Mouse (Mus musculus) cerebellum, postnatal 25 days (tissue): ENCODE results near the gene Npr1.

Experiments
- DNase-seq, 2 experiments: peaks; one replicate each; pipeline ENCODE4 v3.0.0; 2021; ENCODE audit warnings: mixed read lengths in 2 of 2

Npr1 gene

DNA sequence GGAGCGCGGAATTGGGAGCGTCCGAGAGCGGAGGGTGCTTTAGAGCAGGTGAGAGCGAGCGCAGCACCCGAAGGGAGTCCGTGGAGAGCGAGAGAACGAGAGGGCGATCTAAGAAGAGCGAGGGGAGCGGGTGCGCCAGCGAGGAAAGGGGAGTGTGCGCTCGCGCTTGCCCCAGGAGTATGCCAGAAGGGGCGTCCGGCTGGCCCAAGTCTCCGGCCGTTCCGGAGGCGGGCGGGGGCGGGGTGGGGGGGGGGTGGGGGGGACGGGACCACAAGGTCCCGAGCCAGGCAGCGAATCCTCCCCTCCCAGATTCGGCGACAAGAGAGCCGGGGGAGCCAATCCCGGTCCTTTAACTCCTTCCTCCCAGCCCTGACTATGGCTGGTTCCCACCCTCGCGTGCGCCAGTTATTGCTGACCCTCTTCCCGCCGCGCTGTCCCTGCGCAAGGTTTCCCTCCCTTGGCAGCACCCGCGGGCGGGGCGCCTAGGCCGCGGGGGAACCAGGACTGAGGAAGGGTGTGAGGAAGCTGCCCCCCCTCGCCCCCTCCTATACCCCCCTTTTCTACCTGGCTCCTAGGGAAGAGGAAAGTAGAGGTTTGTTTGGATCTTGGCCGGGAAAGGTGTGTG is at the start of gene Npr1:
TSS of gene Npr1 (minus strand) at position 181 of the 625 bp plus-strand sequence.
- peak in 1 of 2 experiments; percentile 40 for DNase-seq

DNA sequence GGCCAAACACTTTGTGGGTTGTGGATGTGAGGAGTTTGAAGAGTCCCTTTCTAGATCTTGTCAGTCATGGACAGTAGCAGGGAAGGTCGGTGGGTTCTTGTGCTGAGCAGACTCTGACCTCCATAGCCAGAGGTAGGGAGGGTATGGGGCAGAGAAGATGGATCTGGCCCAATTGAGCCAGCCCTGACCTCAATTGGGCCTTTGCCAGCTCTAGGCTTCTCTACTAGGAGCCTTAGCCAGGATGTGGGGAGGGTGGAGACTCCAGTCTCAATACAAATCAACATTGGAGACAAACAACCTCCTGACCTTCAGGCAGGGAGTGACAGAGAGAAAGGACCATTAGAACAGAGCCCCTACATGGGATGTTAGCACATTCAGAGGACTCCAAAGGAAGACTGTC is 49.6 kb upstream of the Npr1 start:
- no peak for DNase-seq

DNA sequence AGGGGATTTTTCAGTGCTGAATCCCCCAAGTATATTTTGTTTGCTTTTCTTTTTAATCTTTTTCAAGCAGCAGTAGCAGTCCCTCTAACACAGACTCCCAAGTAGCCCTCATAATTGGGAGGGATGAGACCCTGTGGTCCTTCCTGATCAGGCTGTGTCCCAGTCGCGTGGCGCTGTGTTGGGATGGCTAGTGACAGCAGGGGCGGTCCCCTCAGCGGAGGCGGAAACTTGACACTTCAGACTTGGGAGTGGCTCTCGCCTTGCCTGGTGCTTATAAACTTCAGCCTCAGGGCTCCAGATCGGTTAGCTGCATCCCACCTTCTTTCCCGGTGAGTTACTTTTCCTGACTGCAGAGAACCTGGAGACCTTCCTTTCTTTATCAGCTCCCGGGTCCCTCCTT is 49.0 kb upstream of the Npr1 start:
- DNase-seq: peak in 1 of 2 experiments; percentile 49

DNA sequence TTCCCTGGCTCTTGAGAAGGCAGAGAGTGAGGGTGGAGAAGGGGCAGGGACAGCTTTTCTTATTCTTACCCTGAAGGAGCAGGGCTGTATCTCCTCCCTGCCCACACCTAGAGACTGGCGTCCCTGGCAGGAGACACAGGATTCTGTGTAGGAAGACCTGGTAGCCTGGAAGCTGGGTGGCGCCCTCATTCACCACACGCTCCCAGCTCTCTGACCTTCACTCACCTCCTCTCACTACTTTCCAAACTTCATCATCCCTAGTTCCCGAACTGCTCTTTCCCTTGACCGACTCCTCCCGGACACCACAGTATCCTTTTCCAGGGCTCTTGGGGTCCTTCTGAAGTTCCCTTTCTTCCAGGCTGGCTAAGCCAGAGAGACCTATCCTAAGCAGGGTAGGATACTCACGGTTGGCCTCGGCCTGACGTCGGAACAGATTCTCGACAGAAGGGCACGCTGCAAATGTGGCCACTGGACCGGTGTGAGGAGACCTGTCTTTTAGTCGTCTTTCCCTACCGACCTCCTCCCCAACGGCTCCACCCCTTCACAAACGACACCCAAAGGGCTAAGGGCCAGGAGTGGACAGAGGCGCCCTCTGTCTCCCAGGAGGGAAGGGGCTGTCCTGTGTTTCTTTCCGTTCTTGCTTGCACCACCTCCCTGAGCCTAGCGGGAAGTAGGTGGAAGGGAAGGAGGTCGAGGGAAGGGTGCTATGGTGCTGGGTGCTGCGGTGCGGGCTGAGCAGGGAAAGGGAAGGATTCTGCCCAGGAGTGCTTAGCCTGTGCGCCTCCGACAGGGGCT is 48.3 kb upstream of the Npr1 start, which contains the start of the genes S100a1 and S100a13:
TSS of gene S100a1 (minus strand) at position 597 of the 795 bp plus-strand sequence.
TSS of gene S100a13 (plus strand) at position 640 of the 795 bp plus-strand sequence.
- peak; percentile 46 to 61 for DNase-seq

DNA sequence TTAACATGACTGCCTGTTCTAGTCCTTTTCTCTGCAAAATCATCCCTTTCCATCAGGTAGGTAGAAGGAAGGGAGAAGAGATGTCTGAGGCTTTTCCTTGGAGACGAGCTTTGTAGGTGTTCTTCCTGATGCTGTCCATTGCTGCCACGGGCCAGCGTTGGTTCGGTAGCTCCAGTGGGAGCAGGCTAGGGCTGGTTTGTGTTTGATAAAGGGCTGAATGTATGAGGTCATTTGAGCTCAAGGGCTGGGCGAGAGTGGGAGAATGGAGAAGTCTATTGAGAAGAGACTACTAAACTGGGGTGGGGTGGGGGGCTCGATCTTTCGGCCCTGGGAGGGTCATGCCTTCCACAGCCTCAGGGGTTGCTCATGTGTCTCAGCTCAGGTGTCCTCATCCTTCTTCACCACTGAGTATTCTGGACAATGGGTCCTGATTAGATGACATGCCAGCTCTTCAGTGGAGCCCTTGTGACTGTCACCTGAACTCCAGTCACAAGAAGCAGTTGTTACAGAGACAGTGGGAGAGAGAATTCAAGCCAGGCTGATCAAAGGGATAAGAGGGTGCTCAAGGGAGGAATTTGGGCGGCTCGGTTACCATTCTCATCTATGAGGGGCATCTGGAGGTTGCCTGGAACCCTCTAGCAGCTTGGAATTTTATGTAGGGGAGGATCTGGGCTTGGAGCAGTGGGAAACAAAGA is 47.4 kb upstream of the Npr1 start:
- DNase-seq: no peak

DNA sequence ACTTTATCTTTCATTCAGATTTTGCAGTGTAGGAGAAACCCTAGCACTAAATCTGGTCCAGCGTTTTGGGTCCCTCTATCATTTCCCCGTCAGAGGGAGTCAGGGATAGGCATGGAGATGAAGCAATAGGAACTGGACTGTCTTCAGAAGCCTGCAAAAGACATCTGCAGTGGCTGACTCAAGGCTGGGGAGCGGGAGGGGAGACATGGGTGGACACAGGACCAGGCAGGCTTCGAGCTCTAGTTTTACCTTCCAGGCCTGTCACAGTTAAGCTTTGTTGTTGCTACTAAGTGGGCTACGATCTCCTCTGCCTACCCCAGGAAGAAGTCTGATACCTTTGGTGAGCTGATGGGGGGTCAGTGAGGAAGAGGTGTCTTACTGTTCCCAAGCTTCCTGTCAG is 46.6 kb upstream of the Npr1 start:
- DNase-seq: no peak

DNA sequence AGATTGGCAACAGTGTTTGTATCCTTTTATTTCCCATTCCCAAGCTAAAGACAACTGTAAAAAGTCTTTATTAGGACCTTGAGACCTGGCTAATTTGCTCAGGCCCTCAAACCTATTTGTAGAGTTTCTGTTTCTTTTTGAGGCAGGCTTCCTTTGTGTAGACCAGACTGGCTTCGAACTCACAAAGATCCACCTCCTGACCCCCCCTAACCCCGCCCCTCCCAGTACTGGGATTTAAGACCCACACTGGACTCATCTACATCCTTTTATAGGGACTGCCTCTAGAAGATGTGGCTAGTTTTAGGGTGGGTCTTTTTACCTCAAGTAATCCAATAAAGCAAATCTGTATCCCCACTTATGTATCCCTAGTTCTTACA is 44.1 kb upstream of the Npr1 start:
- DNase-seq: no peak

DNA sequence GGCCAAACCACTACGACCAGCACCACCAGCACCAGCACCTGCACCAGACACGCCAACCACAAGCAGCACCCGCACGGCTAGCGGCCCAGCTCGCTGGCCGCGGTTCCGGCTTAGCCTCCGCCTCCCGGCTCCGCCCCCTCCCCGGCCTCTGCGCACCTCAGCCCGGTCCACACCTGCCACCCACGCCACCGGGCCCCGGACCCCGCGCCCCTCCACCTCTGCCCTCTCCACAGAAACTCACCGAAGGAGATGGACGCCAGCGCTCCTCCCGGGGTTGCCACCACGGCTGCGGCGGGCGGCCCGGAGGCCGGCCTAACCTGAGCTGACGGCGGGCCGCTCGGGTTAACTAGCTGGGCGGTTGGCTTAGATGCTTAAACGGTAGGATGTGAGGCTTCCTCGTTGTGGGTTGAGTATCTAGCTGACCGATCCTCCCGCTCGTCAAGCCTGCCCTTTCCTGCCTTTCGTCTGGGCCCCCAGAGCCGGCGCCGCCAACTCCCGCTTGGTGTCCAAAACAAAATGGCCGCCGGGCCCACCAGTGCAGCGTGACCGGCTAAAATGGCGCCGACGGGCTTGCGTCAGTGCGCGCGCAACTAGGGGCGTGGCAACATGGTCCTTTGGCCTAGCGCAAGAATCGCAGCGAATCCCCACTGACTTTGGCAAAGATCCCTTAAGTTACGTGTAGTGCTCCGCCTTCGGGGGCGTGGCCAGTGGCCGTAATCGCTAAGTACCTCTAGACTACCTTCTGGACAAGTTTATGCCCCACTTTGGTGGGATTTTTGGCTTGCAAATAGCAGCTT is 43.5 kb upstream of the Npr1 start, which contains the start of gene Chtop:
TSS of gene Chtop (minus strand) at position 549 of the 797 bp plus-strand sequence.
- peak; percentile 99 to 100 for DNase-seq

DNA sequence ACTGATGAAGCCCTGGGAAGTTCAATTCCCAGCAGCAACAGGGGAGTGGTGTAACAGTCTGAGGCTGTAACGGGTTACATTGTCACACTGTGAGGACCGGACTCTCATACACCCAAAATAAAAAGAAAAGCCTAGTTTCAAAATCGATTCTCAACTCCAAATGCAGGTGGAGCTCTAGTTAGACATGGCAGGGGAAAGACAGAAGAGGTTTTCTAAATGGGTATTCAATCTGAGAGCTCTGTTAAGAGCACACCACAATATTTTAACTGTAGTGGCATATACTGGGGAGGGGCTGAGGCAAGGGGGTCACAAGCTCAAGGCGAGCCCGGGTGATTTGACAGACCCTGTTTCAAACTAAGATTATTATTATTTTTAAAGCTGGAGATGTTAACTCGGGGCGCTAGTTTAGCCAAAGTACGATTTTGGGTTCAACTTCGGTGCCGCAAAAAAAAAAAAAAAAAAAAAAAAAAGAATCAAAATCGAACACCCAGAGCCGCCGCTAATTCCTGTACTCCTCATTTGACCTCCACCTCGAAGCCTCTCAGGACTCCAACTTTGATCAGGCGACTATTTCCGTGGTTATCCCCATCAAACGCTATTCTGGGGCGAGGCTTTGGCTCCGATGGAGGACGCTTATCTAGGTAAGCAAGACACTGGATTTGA is 42.8 kb upstream of the Npr1 start:
- no peak for DNase-seq

DNA sequence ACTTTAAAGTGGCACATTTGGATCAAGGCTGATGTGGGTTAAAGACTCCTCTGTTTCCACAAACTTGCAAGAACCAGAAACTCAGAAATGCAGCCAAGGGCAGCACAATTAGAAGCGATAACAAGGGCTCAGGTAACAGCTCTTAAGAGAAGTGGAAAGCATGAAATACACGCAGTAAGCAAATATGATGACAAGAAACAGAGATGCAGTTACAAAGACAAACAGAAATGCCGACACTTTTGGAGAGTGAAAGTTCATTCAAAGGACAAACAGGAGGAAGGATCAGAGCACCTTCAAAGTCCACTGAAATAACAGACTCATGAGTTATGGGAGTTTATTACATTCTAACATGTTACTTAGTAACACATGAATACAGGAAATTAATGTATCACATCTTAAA is 40.7 kb upstream of the Npr1 start:
- DNase-seq: no peak

DNA sequence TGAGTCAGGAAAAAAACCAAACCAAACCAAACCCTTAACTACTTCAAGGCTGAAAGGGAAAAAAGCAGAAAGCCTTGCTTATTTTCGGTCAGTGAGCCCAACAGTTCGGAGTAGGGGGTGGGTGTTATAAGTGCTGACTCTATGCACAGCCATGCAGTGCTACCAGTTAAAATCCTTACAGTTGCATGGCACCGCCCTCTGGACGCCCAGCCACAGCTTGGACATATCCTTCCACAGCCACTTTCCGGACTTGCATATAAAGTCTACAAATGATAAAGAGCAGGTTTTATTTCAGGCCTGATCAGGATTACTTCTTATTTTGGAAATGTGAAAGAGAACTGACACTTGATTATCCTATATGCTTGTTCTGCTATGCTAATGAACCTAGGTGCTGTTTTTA is 39.5 kb upstream of the Npr1 start:
- DNase-seq: no peak

DNA sequence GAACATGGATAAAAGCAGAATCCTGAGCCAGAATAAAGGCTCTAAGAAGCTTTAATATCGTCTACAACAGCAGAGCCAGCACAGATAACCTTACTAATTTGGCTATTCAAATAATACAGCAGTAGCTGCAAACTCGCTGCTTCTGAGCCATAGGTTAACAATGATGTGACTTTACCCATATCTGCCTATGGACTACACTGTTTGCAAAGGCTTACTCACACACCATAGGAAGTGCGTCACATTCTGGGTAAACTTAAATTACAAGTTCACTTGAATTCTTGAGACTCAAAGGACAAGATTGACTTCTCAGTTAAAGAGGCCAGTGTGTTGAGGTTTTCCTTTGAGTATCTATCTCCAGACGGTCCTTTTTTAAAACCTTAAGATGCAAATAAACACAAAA is 37.8 kb upstream of the Npr1 start:
- no peak for DNase-seq

DNA sequence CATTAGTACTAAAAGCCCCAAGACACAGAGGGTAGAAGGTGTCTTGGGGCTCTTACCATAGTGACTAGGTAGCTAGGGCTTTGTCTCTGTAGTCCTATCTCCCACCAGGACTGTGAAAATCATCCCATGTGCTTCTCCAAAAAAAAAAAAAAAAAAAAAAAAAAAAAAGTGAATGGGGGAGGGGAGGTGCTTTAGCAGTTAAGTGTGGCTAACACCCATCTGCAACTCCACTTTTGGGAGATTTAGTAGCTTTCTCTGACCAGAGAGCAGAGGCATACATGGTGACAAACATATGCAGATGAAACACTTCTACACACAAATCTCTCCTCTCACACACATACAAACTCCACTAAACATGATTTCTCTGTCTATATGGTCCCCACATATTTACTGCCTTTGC is 31.9 kb upstream of the Npr1 start:
- no peak for DNase-seq

DNA sequence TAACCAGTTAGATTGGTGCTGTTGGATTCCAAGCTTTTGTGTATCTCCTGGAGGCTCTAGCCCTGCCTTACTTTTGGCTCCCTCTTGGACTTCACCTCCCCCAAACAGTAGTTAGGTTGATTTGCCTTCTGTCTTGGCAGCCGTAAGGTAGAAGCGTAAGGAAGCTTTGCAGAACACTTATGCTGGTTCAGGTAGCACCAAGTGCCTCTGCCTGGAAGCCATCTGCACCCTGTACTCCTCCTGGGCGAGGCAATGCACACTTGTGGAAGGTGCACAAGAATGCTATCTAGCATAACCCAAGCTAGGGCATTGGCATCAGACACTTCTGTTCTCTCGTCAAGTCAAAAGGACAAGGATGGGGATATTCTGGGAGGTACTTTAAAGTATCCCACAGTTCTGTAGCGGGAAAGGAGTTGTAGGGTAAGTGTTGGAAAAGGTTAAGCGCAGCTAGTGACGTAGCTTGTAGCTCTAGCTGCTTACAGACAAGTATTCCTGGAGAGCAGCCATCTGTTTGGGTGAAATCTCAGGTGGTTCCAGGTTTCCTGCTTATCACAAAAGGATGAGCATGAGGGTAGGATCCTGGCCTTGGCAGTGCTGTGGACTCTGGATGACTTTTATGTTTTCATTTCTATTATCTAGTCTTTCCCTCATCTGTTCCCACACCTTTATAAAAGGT is 30.3 kb upstream of the Npr1 start:
- no peak for DNase-seq

DNA sequence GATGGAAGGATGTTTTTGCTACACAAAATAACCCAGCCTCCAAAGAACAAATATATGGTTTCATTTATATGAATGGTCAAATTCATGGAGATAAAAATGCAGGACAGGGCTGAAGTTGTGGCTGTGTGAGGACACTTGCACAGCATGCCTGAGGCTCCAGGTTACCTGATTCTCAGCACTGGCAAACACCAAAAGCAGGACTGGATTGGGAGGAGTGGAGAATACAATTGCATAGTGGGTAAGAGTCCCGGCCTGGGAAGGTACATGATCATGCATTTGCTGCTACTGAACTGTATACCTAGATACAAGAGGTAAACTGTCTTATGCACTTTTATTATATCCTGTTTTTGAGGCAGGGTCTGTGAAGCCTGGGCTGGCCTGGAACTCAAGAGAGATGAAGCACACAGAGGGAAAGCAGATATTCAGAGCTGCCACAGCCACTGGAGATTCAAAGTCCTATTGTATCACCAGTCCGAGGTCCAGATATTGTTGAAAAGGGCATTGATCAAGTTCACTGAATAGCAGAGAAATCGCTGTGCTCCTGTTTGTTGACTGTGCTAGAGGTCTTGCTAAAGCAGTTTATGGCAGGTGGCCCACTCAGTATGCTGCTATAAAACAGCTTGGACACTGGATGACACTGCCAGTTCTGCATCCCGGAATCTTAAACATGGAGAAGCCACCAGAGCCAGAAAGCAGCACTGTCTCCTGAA is 28.3 kb upstream of the Npr1 start:
- DNase-seq: peak in 1 of 2 experiments; percentile 62

DNA sequence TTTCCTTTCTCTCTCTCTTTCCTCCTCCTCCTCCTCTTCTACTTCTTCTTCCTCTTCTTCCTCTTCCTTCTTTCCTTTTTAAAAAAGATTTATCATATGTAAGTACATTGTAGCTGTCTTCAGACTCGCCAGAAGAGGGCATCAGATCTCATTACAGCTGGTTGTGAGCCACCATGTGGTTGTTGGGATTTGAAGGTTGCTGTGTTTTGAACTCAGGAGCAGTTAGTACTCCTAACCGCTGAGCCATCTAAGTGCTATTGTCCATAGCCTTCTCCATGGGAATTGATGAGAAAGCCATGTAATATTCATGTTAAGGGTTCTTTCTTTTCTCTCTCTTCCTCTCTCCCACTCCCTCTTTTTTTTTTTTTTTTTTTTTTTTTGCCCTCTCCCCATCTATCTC is 25.7 kb upstream of the Npr1 start:
- peak in 1 of 2 experiments; percentile 44 for DNase-seq

DNA sequence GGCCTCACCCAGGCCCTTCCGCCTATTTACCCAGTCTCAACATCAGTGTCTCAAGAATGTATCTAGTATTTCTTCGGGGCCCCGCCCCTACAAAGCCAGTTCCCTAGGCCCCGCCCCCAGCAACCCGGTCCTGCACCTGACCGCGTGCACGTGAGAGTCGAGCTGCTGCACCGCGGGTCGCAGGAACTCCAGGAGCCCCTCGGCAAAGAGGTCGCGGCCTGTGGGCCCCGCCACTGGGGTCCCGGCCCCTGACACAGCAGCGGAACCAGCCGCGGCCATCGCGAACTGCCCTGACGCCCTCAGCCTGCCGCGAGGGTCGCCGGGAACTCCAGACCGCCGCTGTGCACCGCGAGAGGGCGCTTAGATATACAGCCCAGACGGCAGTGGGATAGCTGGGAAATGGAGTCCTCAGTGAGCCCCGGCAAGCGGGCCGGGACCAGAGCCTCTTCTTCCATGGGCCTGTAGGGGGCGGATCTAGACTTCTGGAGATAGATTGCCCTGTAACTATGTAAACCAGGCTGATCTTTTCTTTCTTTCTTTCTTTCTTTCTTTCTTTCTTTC is 25.1 kb upstream of the Npr1 start, which contains the start of gene Snapin:
TSS of gene Snapin (minus strand) at position 338 of the 561 bp plus-strand sequence.
- DNase-seq: peak; percentile 95 to 96

DNA sequence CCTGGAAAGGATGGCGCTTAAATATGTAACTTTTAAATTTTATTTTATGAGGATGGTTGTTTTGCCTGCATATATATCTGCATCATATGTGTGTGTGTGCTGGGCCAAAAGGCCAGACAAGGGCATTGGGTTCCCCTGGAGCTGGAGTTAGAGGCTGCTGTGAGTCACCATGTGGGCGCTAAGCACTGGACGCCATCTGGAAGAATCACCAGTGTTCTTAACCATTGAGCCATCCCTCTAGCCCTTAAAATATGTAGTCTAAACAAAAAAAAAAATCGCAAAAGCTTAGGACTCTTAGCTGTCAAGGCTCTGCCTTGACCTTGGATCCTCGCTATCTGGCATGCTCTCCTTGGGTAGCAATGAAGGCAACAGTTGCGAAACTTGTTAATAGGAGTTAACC is 22.9 kb upstream of the Npr1 start:
- DNase-seq: no peak

DNA sequence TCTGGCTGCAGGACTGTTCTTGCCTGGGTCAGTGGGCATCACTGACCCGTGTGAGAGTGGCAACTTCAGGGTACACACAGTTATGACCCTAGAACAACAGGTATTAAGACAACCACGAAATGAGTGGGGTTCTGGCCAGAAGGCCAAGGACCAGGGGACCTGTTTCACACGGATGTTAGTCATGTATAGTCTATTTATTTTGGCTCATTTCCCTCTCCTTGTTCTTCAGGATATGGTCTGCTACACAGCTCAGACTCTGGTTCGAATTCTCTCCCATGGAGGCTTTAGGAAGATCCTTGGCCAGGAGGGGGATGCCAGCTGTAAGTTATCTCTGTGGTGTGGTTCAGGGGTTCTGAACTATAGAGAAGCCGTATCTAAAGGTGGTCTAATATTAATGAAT is 21.3 kb upstream of the Npr1 start:
- DNase-seq: no peak

DNA sequence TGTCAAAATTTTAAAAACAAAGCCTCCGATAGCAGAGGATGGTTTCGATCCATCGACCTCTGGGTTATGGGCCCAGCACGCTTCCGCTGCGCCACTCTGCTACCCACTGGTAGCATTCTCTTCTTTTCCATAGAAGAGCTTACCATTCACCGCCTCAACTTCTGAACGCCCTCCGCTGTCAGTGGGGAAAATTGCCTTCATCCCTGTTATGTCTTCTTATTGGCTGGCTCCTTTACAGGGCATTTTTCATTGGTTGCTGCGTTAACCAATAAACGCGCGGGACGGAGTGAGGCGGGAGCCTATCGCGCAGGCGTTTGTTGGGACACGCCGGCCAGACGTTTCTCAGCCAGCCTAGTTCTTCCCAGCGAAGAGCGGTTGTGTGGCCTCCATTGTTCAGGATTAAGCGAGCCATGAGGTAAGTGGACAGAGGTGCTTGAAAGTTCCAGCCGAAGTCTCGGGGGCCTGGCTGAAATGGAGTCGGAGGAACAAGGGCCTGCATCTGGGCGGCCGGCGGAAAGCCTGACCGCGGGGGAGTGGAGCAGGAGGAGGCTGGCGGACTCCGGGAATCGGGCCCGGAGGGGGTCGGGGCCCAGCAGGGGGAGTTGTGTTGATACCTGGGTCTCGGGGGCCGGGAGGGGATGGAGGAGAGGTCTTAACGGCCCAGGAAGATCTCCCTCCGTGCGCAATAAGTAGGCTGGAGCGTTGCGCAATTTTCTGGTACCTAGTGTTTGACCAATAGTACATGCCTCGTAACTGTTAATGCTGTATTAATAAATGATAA is 10.4 kb upstream of the Npr1 start, which contains the start of gene Ilf2:
TSS of gene Ilf2 (plus strand) at position 296 of the 781 bp plus-strand sequence.
- DNase-seq: peak; percentile 96
